Mouse (Mus musculus) hindbrain, embryonic 12.5 days (tissue): ENCODE measurements around the gene Mybbp1a. TPM values are rescaled to one million over a fixed set of nuclear protein-coding genes. Genes with fewer than 3 reads are reported as not detected.
"Not testable (repeated sequence)": the region's sequence is repeated elsewhere in the genome, so short reads cannot be mapped to it uniquely, and the experiment has no call there.

ENCODE experiments used
- ATAC-seq: fragments of 200-750 bp; cut with Nextera tagmentation; 2 replicates; pipeline ENCODE4 v1.8.0; 2017; ENCODE audit warnings: moderate TSS enrichment; ENCODE audit not compliant: low FRiP score
- H3K27ac ChIP-seq: fragments of 300-500 bp; sonication (generic); 2 replicates; pipeline ENCODE4 v1.5.1; 2016; ENCODE audit warnings: mild to moderate bottlenecking
- H3K27me3 ChIP-seq: fragments of 300-500 bp; sonication (generic); 2 replicates; pipeline ENCODE4 v1.6.1; 2016; ENCODE audit warnings: mild to moderate bottlenecking
- H3K36me3 ChIP-seq: fragments of 300-500 bp; sonication (generic); 2 replicates; pipeline ENCODE4 v1.6.1; 2016; ENCODE audit warnings: mild to moderate bottlenecking
- H3K4me1 ChIP-seq: fragments of 300-500 bp; sonication (generic); 2 replicates; pipeline ENCODE4 v1.6.1; 2016
- H3K4me2 ChIP-seq: fragments of 300-500 bp; sonication (generic); replicated peaks from 2 replicates; pipeline ENCODE4 v1.6.1; 2016; ENCODE audit warnings: mild to moderate bottlenecking
- H3K4me3 ChIP-seq: fragments of 300-500 bp; sonication (generic); 2 replicates; pipeline ENCODE4 v1.5.1; 2016; ENCODE audit warnings: mild to moderate bottlenecking
- H3K9ac ChIP-seq: fragments of 300-500 bp; sonication (generic); 2 replicates; pipeline ENCODE4 v1.6.1; 2016; ENCODE audit warnings: mild to moderate bottlenecking, moderate library complexity
- H3K9me3 ChIP-seq: fragments of 300-500 bp; sonication (generic); replicated peaks from 2 replicates; pipeline ENCODE4 v1.6.1; 2016; ENCODE audit warnings: mild to moderate bottlenecking
- WGBS: fragments of 180-500 bp; shearing (Covaris S2); methylation state at CpG from one replicate; pipeline ENCODE4 v1.1.7; 2016; 5-methylcytosine and 5-hydroxymethylcytosine counted together
- polyA plus RNA-seq: library from polyadenylated mRNA; unstranded; fragments of >200 nt; fragmentation: Nextera tagmentation; extraction: Ambion mirVana; gene quantifications from 2 replicates; pipeline ENCODE4 v1.2.1, GENCODE M21; 2016

Mybbp1a gene
- polyA plus RNA-seq, 1 experiment from 2014 or later, result 112 TPM

DNA sequence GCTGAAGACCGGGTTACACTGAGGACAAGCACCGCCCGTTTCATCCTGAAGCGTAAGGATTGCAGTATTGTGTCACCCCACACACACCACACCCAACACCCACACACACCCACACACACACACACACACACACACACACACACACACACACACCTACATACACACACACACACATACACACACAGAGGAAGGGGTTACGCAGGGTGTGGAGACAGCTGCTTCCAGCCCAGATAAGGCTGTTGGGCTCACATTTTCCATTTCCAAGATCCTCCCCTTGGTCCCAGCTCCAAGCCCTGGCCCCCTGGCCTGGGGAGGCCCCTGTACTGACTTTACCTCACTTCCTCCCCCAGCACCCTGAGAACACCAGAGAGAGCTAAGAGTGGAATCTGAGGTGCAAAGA, 24.5 kb upstream of the Mybbp1a start:
- H3K27ac ChIP-seq, result no peak overlapping the region
- no peaks in the 10 kb centered on the region for H3K36me3 ChIP-seq
- no peak overlapping the region for H3K9ac ChIP-seq
- H3K4me2 ChIP-seq, result no peak overlapping the region
- no peak overlapping the region for H3K4me3 ChIP-seq
- H3K27me3 ChIP-seq, result peaks cover 22% of the 10 kb centered on the region
- peaks cover 17% of the 10 kb centered on the region for H3K4me1 ChIP-seq
- 92% methylated on average over 5 of the region's 5 CpGs for WGBS
- no peaks in the 10 kb centered on the region for H3K9me3 ChIP-seq
- ATAC-seq, result no peak

DNA sequence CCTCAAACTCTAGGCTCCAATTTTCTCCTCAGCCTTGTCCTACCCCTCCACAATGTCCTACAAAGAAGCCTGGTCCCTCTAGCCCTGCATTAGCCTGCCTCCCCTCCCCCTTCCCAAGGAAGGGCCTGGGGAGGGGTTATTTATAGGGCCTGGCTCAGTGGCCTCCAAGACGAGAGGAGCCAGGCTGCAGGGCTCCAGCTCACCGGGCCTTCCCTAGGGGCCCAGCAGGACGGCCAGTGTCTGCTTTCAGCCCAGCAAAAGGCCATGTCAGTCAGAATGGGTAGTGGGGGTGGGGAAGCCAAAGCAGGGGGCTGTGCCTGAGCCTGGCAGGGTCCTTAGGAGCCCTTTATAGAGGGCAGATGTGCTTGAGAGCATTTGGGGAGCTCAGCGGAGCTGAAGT, 23.8 kb upstream of the Mybbp1a start:
- H3K4me1 ChIP-seq, result peaks cover 15% of the 10 kb centered on the region
- H3K27me3 ChIP-seq, result peaks cover 15% of the 10 kb centered on the region
- WGBS, result 8% methylated on average over 4 of the region's 4 CpGs
- H3K9ac ChIP-seq, result no peak overlapping the region; the same call in 1 of the 2 replicates
- no peak overlapping the region for H3K4me3 ChIP-seq
- H3K36me3 ChIP-seq, result no peaks in the 10 kb centered on the region
- no peak overlapping the region for H3K4me2 ChIP-seq
- no peak overlapping the region for H3K27ac ChIP-seq
- no peak for ATAC-seq
- no peaks in the 10 kb centered on the region for H3K9me3 ChIP-seq

DNA sequence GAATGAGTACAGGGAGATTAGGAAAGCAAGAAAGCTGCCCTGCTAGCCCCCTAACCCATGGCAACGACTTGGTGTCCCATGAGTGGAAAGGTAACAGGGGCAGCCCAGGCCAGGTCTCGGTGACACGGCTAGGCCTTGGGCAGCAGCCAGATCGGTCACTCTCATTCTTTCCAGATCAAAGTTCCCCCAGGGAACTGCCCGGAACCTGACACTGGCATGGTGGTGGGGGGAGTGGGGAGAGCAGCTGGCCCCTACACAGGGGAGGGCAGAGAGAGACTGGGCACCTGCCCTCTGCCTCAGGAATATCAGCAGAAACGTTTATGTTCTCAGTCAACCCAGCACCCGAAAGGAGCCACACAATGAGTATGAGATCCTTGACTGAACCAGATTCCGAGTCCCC, 22.9 kb upstream of the Mybbp1a start:
- no peaks in the 10 kb centered on the region for H3K9me3 ChIP-seq
- H3K27me3 ChIP-seq, result peaks cover 6% of the 10 kb centered on the region; the same call in 1 of the 2 replicates
- no peaks in the 10 kb centered on the region for H3K36me3 ChIP-seq
- no peak overlapping the region for H3K4me3 ChIP-seq
- H3K4me1 ChIP-seq, result peaks cover 15% of the 10 kb centered on the region
- 40% methylated on average over 8 of the region's 8 CpGs for WGBS
- ATAC-seq, result no peak
- no peak overlapping the region for H3K4me2 ChIP-seq
- H3K9ac ChIP-seq, result no peak overlapping the region
- no peak overlapping the region for H3K27ac ChIP-seq

DNA sequence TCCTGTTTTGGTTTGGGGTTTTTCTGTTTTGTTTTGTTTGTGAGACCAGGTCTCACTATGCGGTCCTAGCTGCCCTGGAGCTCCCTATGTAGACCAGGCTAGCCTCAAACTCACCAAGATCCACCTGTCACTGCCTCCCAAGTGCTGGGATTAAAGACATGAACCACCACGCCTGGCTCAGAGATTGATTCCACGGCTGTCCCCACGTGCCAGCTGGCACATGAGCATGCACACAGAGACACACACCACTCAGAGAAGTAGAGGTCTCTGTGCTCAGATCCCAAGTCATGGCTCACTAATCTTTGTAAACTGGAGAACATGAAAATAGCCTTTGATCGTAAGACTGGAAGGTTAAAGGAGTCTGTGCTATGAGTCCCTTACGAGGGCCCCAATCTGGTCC, 22.1 kb upstream of the Mybbp1a start:
- Histone ChIP-seq H3K4me3 (no peak overlapping the region), H3K9ac (no peak overlapping the region), H3K36me3 (no peaks in the 10 kb centered on the region), H3K9me3 (no peaks in the 10 kb centered on the region), H3K27me3 (no peaks in the 10 kb centered on the region), H3K27ac (no peak overlapping the region), H3K4me2 (no peak overlapping the region), H3K4me1 (peaks cover 15% of the 10 kb centered on the region)
- no peak for ATAC-seq
- WGBS, result 85% methylated on average over 6 of the region's 6 CpGs

DNA sequence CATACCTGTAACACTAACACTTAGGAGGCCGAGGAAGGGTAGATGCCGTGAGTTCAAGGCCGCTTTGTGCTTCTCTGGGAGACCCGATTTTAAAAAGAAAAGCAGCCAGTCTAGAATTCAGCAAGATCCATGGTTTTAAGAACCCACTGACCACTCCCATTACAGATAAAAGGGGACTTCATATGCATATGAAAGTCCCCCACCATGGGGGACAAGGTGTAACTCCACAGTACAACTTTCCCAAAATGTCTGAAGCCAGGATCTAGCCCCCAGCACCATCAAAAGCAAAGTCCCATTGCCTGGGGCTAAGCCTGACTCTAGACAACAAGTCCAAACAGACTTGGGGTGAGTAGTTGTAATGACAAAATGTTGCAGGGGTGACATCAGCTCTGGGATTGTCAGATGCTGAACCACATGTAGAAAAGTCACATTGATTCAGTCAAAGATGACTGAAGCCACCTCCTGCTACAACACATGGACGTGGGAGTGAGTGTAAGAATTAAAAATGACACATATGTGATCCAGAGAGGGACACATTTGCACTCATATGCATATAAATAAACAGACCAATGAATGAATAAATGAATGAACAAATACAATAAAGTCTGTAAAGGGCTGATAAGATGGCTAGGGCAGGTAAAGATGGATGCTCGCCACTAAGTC, 20.6 kb upstream of the Mybbp1a start:
- no peaks in the 10 kb centered on the region for H3K27me3 ChIP-seq
- H3K4me2 ChIP-seq, result no peak overlapping the region
- H3K9me3 ChIP-seq, result no peaks in the 10 kb centered on the region
- H3K4me3 ChIP-seq, result no peak overlapping the region
- no peaks in the 10 kb centered on the region for H3K36me3 ChIP-seq
- no peak overlapping the region for H3K9ac ChIP-seq
- peaks cover 15% of the 10 kb centered on the region for H3K4me1 ChIP-seq
- no peak overlapping the region for H3K27ac ChIP-seq
- ATAC-seq, result no peak
- 82% methylated on average over 6 of the region's 6 CpGs for WGBS

DNA sequence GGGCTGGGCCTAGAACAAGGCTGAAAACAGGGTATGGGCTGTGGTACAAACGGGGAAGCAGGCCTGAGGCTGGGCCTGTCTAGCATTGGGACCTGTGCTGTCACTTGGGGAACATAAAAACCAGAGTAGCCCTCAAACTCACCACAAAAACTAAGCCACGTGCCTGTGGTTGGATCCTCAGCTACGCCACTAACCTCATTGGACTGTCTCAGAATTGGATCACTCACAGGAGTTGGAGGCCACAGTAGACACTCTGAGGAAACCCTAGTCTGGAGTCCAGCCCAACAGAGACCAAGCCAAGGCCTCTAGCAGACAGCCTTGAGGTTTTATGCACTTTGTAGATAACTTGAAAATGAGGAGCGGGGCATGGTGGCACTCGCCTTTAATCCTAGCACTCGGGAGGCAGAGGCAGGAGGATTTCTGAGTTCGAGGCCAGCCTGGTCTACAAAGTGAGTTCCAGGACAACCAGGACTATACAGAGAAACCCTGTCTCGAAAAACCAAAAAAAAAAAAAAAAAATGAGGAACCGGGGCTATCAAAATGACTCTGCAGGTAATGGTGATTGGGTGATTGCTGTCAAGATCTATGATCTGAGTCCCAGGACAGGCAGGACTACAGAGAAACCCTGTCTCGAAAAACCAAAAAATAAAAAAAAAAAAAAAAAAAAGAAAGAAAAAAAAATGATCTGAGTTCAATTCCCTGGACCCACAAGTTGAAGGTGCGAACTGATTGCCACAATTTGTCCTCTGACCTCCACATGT, 19.5 kb upstream of the Mybbp1a start:
- WGBS, result 91% methylated on average over 11 of the region's 11 CpGs
- no peak overlapping the region for H3K4me2 ChIP-seq
- H3K27ac ChIP-seq, result no peak overlapping the region
- H3K9me3 ChIP-seq, result no peaks in the 10 kb centered on the region
- H3K9ac ChIP-seq, result no peak overlapping the region
- H3K36me3 ChIP-seq, result no peaks in the 10 kb centered on the region
- no peak overlapping the region for H3K4me3 ChIP-seq
- H3K4me1 ChIP-seq, result peaks cover 15% of the 10 kb centered on the region
- ATAC-seq, result no peak
- no peaks in the 10 kb centered on the region for H3K27me3 ChIP-seq

DNA sequence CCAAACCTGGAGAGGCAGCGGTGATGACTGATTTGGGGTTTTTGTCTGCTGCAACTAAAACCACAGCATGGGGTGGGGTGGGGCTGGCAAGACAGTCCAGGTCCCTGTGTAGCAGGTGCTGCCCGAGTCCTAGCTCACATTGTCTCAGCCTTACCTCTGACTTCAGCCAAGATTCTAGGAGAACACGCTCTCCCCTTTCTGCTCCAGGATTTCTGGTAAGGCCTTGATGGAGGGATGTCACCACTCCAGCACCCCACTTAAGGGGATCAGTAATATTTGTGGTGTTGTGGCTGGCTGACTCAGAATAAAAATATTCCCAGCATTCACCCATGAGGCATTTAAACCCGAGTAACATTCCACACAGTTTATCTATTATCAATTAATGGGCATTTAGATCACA, 17.5 kb upstream of the Mybbp1a start:
- H3K27me3 ChIP-seq, result no peaks in the 10 kb centered on the region
- WGBS, result 88% methylated on average over 4 of the region's 4 CpGs
- no peak for ATAC-seq

DNA sequence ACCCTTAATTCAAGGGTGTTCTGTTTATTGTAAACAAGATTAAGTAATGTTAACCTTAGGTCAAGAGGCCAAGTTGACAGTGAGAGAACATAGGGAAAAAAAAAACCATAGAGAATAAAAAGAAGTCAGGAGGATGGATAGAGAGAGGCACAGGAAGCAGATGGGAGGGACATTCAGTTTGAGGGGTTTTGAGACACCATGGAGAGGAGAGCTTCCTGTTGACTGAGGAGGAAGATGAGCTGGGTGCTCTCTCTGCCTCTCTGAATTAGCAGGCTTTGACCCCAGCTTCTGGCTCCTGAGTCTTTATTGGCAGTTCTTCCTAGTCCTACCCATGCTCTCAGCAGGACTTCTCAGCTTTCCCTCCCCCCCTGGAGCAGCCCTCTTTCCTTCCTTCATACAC, 16.0 kb upstream of the Mybbp1a start:
- H3K9ac ChIP-seq, result no peak overlapping the region
- no peak for ATAC-seq
- no peaks in the 10 kb centered on the region for H3K4me1 ChIP-seq
- no peaks in the 10 kb centered on the region for H3K9me3 ChIP-seq
- no peak overlapping the region for H3K27ac ChIP-seq
- H3K36me3 ChIP-seq, result no peaks in the 10 kb centered on the region
- no peak overlapping the region for H3K4me2 ChIP-seq
- H3K4me3 ChIP-seq, result no peak overlapping the region
- no peaks in the 10 kb centered on the region for H3K27me3 ChIP-seq

More for the DNA sequence above, 17.5 kb upstream of the Mybbp1a start:
- no peaks in the 10 kb centered on the region for H3K4me1 ChIP-seq
- no peak overlapping the region for H3K4me3 ChIP-seq
- no peaks in the 10 kb centered on the region for H3K36me3 ChIP-seq
- no peak overlapping the region for H3K27ac ChIP-seq
- H3K9ac ChIP-seq, result no peak overlapping the region
- H3K9me3 ChIP-seq, result no peaks in the 10 kb centered on the region
- no peak overlapping the region for H3K4me2 ChIP-seq

DNA sequence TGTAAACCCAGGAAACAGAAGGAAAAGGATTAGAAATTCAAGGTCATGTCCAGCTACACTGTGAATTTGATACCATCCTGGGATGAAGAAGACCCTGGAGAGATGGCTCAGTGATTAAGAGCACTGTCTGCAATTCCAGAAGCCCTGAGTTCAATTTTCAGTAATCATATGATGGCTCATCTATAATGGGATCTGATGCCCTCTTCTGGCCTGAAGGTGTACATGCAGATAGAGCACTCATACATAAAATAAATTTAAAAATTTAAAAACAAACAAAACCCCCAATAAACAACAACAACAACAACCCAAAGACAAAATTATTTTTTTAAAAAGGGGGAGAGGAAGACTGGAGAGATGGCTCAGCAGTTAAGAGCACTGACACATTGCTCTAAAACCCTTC, 14.3 kb upstream of the Mybbp1a start:
- Histone ChIP-seq H3K4me1 (no peaks in the 10 kb centered on the region), H3K4me2 (no peak overlapping the region), H3K9ac (no peak overlapping the region), H3K9me3 (no peaks in the 10 kb centered on the region), H3K27ac (no peak overlapping the region), H3K27me3 (no peaks in the 10 kb centered on the region), H3K36me3 (no peaks in the 10 kb centered on the region), H3K4me3 (no peak overlapping the region)
- no peak for ATAC-seq

DNA sequence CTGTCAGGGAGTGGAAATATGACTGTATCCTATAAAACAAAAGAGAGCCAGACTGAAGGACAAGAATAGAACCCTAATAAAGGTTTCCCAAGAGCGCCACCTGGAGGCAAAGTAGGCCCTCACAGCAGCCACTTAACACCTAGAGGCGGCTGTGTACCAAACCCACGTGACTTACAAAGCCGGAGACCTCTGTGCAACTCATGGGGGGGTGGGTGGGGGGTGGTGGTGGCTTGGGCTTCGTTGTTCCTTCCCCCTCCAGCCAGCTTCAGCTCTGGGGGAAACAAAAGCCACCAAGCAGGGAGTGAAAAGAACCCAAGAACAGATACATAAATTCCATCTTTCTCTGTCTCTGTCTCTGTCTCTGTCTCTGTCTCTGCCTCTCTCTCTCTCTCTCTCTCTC, 12.5 kb upstream of the Mybbp1a start:
- H3K4me2 ChIP-seq, result 0 out of 2 replicates have a peak overlapping the region, but pooled peaks have one; percentile 13
- no peaks in the 10 kb centered on the region for H3K4me1 ChIP-seq
- no peak overlapping the region for H3K9ac ChIP-seq
- H3K27me3 ChIP-seq, result no peaks in the 10 kb centered on the region
- no peaks in the 10 kb centered on the region for H3K9me3 ChIP-seq
- no peak overlapping the region for H3K27ac ChIP-seq
- 3% methylated on average over 5 of the region's 5 CpGs for WGBS
- H3K36me3 ChIP-seq, result no peaks in the 10 kb centered on the region
- no peak for ATAC-seq
- H3K4me3 ChIP-seq, result no peak overlapping the region

DNA sequence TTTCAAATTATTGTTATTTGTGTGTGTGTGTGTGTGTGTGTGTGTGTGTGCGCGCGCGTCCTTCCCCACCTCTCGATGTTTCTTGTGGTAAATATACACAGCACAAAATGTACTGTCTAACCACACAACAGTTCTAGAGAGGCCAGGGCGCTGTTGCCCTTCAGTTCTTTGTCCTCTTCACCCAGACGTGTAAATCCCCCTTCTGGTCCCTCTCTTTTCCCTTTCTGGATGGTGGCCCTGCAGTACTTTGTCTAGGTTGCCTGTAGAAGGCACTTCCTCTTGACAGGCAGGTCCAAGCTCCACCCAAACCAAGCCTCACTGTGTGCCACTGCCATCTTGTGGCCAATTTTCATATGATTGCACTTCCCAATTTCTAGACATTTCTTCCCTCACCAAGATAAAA, 11.9 kb upstream of the Mybbp1a start:
- H3K9ac ChIP-seq, result no peak overlapping the region
- WGBS, result 47% methylated on average over 7 of the region's 7 CpGs
- no peaks in the 10 kb centered on the region for H3K9me3 ChIP-seq
- no peaks in the 10 kb centered on the region for H3K4me1 ChIP-seq
- H3K27ac ChIP-seq, result no peak overlapping the region
- 0 out of 2 replicates have a peak overlapping the region, but pooled peaks have one; percentile 21 for H3K4me2 ChIP-seq
- peak; percentile 46; the same call in 1 of the 2 replicates for ATAC-seq
- no peaks in the 10 kb centered on the region for H3K36me3 ChIP-seq
- H3K27me3 ChIP-seq, result no peaks in the 10 kb centered on the region
- no peak overlapping the region for H3K4me3 ChIP-seq

DNA sequence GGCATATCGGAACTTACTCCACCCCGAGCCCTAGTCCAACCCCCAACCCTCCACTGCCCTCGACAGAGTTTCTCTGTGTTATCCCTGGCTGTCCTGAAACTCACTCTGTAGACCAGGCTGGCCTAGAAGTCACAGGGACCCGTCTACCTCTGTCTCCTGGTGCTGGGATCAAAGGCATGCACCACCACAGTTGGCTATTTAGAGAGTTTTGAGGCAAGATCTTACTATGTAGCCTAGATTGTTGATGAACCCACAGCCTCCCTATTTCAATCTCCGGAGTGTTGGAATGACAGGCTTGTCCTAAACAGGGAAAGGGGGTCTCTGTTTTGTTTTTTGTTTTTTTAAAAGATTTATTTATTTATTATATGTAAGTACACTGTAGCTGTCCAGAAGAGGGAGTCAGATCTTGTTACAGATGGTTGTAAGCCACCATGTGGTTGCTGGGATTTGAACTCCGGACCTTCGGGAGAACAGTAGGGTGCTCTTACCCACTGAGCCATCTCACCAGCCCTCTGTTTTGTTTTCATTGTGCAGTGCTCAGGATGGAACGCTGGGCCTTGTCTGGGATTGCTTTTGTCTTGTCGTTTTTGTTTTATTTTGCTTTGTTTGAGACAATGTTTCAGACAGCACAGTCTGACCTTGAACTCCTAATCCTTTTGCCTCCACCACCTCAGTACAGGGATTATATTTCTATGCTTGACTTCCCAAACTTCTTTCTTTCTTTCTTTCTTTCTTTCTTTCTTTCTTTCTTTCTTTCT, 10.7 kb upstream of the Mybbp1a start:
- WGBS, result 59% methylated on average over 9 of the region's 9 CpGs
- H3K4me1 ChIP-seq, ATAC-seq, H3K27me3 ChIP-seq, H3K9me3 ChIP-seq, H3K27ac ChIP-seq, H3K4me3 ChIP-seq, H3K4me2 ChIP-seq, H3K9ac ChIP-seq, H3K36me3 ChIP-seq: not testable (repeated sequence)
